Mouse (Mus musculus) hindbrain, postnatal 0 days (tissue): Measurements from ENCODE around the gene Med27. TPM values are rescaled to one million over a fixed set of nuclear protein-coding genes. Genes with fewer than 3 reads are reported as not detected.
A peak's percentile ranks its signal among the peaks of the same experiment; 100 is the strongest.

Experiments used
- ATAC-seq: fragments of 200-750 bp; cut with Nextera tagmentation; 2 replicates; pipeline ENCODE4 v1.8.0; 2017; ENCODE audit warnings: mild to moderate bottlenecking, moderate TSS enrichment, moderate library complexity
- DNase-seq: peaks from one replicate; pipeline ENCODE4 v3.0.0-alpha.2; 2015; ENCODE audit warnings: low spot score
- H3K27ac ChIP-seq: fragments of 300-500 bp; sonication (generic); 2 replicates; pipeline ENCODE4 v1.5.1; 2014; ENCODE audit warnings: mild to moderate bottlenecking
- H3K27me3 ChIP-seq: fragments of 300-500 bp; sonication (generic); 2 replicates; pipeline ENCODE4 v1.6.1; 2014; ENCODE audit warnings: low read length, mixed read lengths; ENCODE audit not compliant: insufficient read depth
- H3K36me3 ChIP-seq: fragments of 300-500 bp; sonication (generic); 2 replicates; pipeline ENCODE4 v1.6.1; 2014; ENCODE audit warnings: low read length, mixed read lengths; ENCODE audit not compliant: insufficient read depth
- H3K4me1 ChIP-seq: fragments of 300-500 bp; sonication (generic); 2 replicates; pipeline ENCODE4 v1.6.1; 2014; ENCODE audit warnings: antibody characterized with exemption, low read length, mixed read lengths; ENCODE audit not compliant: insufficient read depth
- H3K4me2 ChIP-seq: fragments of 300-500 bp; sonication (generic); 2 replicates; pipeline ENCODE4 v1.6.1; 2014; ENCODE audit warnings: low read depth, mild to moderate bottlenecking, low read length, moderate library complexity, mixed read lengths
- H3K4me3 ChIP-seq: fragments of 300-500 bp; sonication (generic); 2 replicates; pipeline ENCODE4 v1.5.1; 2014; ENCODE audit warnings: low read length
- H3K9ac ChIP-seq: fragments of 300-500 bp; sonication (generic); replicated peaks from 2 replicates; pipeline ENCODE4 v1.6.1; 2014; ENCODE audit warnings: mild to moderate bottlenecking, low read length, moderate library complexity, mixed read lengths
- H3K9me3 ChIP-seq: fragments of 300-500 bp; sonication (generic); 2 replicates; pipeline ENCODE4 v1.6.1; 2016; ENCODE audit warnings: low read length, mixed read lengths
- CTCF ChIP-seq: IDR thresholded peaks from 2 replicates; pipeline ENCODE4 v1.5.1; 2016; ENCODE audit warnings: antibody characterized with exemption, control low read depth, low read depth
- WGBS: fragments of 180-500 bp; shearing (Covaris S2); extraction: QIAGEN DNeasy Blood & Tissue Kit; methylation state at CpG from one replicate; pipeline ENCODE4 v1.1.7; 2014; 5-methylcytosine and 5-hydroxymethylcytosine counted together
- polyA plus RNA-seq: library from polyadenylated mRNA; unstranded; fragments of >200 nt; fragmentation: Nextera tagmentation; extraction: Ambion mirVana; gene quantifications from 2 replicates; pipeline ENCODE4 v1.2.1, GENCODE M21; 2015
- total RNA-seq: library from RNA; depleted of rRNA; stranded (reverse); fragments of >200 nt; gene quantifications from 2 replicates; pipeline ENCODE4 v1.2.3, GENCODE M21; 2014

The Med27 gene
- total and polyA plus RNA-seq, 2 experiments from 2014 or later, result 58.8 to 70.3 TPM

DNA sequence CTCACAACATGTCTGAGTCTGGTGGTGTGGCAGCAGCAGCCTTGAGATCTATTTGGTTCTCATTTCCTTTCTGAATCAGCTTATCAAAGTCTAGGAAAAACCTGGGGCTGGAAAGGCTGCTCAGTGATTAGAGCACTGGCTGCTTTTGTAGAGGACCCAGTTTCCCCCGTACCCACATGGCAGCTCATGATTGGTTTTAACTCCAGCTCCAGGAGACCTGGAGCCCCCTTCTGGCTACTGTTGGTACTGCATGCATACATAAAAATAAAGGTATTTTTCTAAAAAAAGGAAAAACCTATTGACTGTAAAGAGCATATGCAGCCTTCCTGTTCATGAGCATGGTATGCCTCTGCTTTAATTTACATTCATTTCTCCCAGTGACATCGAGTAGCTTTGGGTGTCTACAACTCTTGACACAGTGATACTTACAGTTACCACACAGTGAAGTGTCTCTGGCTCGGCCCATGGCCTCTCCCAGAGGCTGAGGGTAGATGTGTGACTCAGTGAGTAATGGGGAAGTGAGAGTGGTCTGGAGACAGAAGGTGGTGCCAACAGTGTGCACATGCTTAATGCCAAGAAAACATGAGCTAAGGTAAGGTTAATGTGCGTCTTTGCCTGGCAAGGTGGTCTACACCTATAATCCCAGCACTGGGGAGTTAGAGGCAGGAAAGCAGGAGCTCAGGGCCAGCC is 207.5 kb downstream of the Med27 start:
- Histone ChIP-seq H3K4me1 (no peaks in the 10 kb centered on the region), H3K4me2 (no peak overlapping the region), H3K27me3 (no peaks in the 10 kb centered on the region), H3K4me3 (no peak overlapping the region), H3K9ac (no peak overlapping the region), H3K27ac (no peak overlapping the region), H3K9me3 (no peaks in the 10 kb centered on the region), H3K36me3 (no peaks in the 10 kb centered on the region)
- peak; percentile 79 for TF ChIP-seq CTCF
- no peak for ATAC-seq
- WGBS, result 67% methylated on average over 4 of the region's 4 CpGs
- peak; percentile 54 for DNase-seq

DNA sequence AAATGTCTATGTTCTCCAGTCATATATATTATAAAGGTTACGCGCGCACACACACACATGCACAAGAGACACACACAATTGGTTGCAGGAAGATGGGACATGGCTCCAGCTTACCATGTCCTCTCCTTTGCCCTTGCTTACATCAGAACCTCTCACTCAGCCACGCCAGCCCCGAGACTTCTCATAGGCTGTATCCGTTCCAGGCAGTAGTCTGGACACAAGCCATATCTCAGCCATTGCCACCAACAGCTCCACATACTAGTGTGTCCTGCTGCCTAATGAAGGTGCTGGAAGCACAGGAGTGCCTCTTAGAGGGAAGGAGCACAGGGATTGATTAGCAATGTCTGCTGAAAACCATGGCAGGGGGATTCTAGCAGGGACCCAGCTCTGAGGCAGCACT is 211.9 kb downstream of the Med27 start:
- Histone ChIP-seq H3K4me3 (no peak overlapping the region), H3K27me3 (no peaks in the 10 kb centered on the region), H3K9me3 (no peaks in the 10 kb centered on the region), H3K27ac (no peak overlapping the region), H3K4me1 (no peaks in the 10 kb centered on the region; the same call in 1 of the 2 replicates), H3K9ac (no peak overlapping the region), H3K36me3 (no peaks in the 10 kb centered on the region), H3K4me2 (no peak overlapping the region)
- 81% methylated on average over 6 of the region's 6 CpGs for WGBS
- TF ChIP-seq CTCF, result no peak
- ATAC-seq (no peak), DNase-seq (no peak)

DNA sequence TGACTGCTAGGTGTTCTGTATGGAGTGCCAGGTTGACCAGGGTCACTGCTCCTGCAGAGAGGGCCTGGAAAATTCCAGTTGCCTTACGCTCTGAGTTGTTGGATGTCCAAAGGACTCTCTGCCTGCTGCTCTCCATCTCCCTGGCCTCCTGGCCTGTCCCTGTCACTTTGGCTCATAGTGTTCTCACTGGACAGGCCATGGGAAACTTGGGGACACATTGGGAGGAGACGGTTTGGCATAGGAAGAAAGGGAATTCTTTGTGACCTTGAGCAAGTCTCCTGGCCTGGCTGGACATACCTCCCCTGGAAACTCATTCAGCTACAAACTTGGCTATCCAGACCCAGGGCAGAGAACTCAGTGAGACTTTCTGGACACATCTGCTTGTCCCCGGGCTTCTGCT is 213.3 kb downstream of the Med27 start:
- Histone ChIP-seq H3K4me2 (no peak overlapping the region), H3K9me3 (no peaks in the 10 kb centered on the region), H3K27me3 (no peaks in the 10 kb centered on the region), H3K9ac (no peak overlapping the region), H3K4me1 (no peaks in the 10 kb centered on the region; the same call in 1 of the 2 replicates), H3K36me3 (no peaks in the 10 kb centered on the region), H3K4me3 (no peak overlapping the region), H3K27ac (no peak overlapping the region)
- WGBS, result 79% methylated on average over 3 of the region's 3 CpGs
- TF ChIP-seq CTCF, result no peak
- ATAC-seq (no peak), DNase-seq (no peak)

DNA sequence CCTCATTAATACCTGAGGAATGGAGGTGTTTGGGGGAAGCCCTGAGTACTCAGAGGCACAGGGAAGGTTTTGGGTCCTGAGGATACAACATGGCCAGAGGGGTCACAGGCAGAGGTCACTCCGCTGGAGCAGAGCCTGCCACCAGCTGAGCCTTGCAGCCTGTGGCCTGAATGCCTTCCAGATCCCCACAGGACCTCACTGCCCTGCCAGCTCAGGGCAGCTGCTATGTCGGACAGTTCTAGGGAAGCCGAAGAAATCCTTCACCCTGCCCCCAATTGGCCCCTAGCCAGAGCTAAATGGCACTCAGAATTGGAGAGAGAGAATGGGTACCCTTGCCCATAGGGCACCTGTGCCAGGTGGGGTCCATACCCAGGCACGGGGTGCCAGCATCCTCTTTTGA is 214.8 kb downstream of the Med27 start:
- no peak overlapping the region for H3K4me2 ChIP-seq
- no peaks in the 10 kb centered on the region for H3K9me3 ChIP-seq
- no peak overlapping the region for H3K4me3 ChIP-seq
- peak; percentile 66 for DNase-seq
- H3K27me3 ChIP-seq, result no peaks in the 10 kb centered on the region
- 0 out of 2 replicates have a peak, but pooled peaks have one; percentile 50 for ATAC-seq
- H3K27ac ChIP-seq, result no peak overlapping the region
- WGBS, result 48% methylated on average over 4 of the region's 4 CpGs
- peaks cover 7% of the 10 kb centered on the region; the same call in 1 of the 2 replicates for H3K4me1 ChIP-seq
- no peaks in the 10 kb centered on the region for H3K36me3 ChIP-seq
- H3K9ac ChIP-seq, result no peak overlapping the region
- no peak for TF ChIP-seq CTCF

DNA sequence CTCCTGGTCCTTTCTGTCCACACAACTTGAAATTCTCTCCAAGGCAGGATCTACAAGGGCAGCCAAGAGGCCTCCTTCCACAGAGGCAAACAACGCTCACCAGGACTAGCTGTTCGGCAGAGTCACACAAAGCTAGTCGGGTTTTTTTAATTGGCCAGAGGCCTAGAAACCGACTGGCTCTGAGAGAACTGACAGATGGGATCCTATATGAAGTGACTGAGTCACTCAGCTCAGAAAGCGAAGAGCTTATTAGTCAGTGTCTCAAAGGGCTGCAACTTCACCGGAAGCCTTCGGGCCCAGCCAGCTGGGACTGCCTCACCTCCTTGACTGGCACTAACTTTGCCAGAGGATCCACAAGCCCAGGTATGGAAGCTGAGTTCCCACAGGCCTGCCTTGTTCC is 217.4 kb downstream of the Med27 start:
- Histone ChIP-seq H3K4me2 (no peak overlapping the region), H3K9ac (no peak overlapping the region), H3K9me3 (no peaks in the 10 kb centered on the region), H3K4me1 (peaks cover 7% of the 10 kb centered on the region; the same call in 1 of the 2 replicates), H3K27ac (peak overlapping the region; percentile 54), H3K4me3 (no peak overlapping the region), H3K36me3 (no peaks in the 10 kb centered on the region), H3K27me3 (no peaks in the 10 kb centered on the region)
- TF ChIP-seq CTCF, result no peak
- DNase-seq, result peak; percentile 78
- 23% methylated on average over 7 of the region's 7 CpGs for WGBS
- peak; percentile 32 for ATAC-seq

DNA sequence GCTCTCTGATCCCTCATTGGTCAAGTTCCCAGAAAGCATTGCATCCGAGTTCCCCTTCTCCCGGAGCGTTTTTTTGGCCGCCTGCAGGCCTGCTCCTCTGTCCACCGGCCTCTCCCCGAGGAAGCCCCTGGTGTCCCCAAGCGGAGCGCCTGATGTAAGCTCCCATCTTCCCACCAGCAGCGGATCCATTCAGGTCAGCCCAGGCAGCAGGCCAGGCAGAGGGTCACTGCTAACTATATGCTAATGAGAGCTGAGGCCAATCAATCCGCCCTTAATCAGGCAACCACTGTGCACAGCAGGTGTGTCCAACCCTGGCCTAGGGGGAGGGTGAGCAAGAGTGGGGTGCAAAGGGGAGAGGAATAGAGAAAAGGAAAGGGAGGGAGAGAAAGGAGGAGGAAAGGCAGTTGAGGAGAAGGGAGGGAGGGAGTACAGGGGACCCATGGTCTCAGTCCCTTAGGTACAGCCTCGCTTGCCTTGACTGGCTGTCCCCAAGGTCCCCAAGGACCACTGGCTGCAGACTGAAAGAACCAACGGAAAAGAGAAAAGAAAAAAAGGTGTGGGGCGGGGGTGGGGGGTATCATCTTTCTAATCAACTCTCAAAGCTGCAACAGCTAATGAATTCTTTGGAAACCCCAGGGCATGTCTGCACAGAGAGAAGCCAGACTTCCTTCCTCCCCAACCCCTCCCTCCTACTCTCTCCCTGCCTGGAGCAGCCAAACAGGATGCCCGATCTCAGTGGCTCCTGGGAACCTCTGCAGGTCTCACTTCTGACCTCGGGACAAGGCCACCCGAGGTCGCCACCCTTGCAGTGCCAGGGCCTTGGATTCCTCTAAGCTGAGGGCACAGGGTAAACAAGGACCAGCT is 219.2 kb downstream of the Med27 start:
- H3K4me3 ChIP-seq, result no peak overlapping the region
- no peak overlapping the region for H3K4me2 ChIP-seq
- no peak overlapping the region for H3K9ac ChIP-seq
- TF ChIP-seq CTCF, result no peak
- H3K27ac ChIP-seq, result no peak overlapping the region
- H3K27me3 ChIP-seq, result no peaks in the 10 kb centered on the region
- ATAC-seq (0 out of 2 replicates have a peak, but pooled peaks have one; percentile 19), DNase-seq (no peak)
- H3K4me1 ChIP-seq, result peaks cover 7% of the 10 kb centered on the region; the same call in 1 of the 2 replicates
- H3K36me3 ChIP-seq, result no peaks in the 10 kb centered on the region
- no peaks in the 10 kb centered on the region for H3K9me3 ChIP-seq
- 16% methylated on average over 17 of the region's 17 CpGs for WGBS
